In genomic region chr8:111821199-111821598, GRCm38 (mm10) we compare ENCODE assay signal across 13 mouse cellular contexts. TPM values are rescaled to one million over a fixed set of nuclear protein-coding genes. Genes with fewer than 3 reads are reported as not detected.
DNase-seq lines count a peak whose midpoint lies in the region; ATAC-seq lines count a peak whose summit lies in the region.
"Had no signal": no experiment of that assay in that cellular context is flagged by ENCODE, and none has a peak within 500 bp of the region (broad histone marks: within the 10 kb centered on the region; RNA-seq: fewer than 3 reads in every experiment).

No protein-coding gene starts in this region.

- peaks cover 31% of the 10 kb centered on the region for H3K36me3 ChIP-seq in lung, embryonic 15.5 days

- peak overlapping the region; percentile 73 for H3K27ac ChIP-seq in lung, embryonic 15.5 days
- H3K27ac ChIP-seq: midbrain, embryonic 12.5 days had no signal

- no peaks in the 10 kb centered on the region for H3K27me3 ChIP-seq in lung, embryonic 15.5 days
- H3K27me3 ChIP-seq: heart, embryonic 15.5 days; midbrain, embryonic 12.5 days had no signal

- H3K9me3 ChIP-seq in lung, embryonic 15.5 days: no peaks in the 10 kb centered on the region
- H3K9me3 ChIP-seq: heart, embryonic 15.5 days; midbrain, embryonic 12.5 days had no signal

- peak; percentile 95 for DNase-seq in heart, adult 11 months
- no peak for DNase-seq in heart, postnatal 10 days
- peak; percentile 92 for DNase-seq in CD4-positive helper T cell, adult 2 months (ENCODE audit: low read depth, low spot score)
- DNase-seq in spleen, adult 12 weeks (ENCODE audit: low spot score): peak; percentile 41
- DNase-seq in urinary bladder, postnatal 14 days (ENCODE audit: low spot score): no peak
- DNase-seq in adrenal gland, adult (ENCODE audit: inconsistent age in 2 of 2, low spot score in 1 of 2): no peak
- no peak for DNase-seq in left cerebral cortex, postnatal 4 days
- DNase-seq: adrenal gland, postnatal 25 days; cerebellum, postnatal 36 days had no signal

- intact Hi-C loops in heart, postnatal 10 days (cut with DNase I): loop anchor here (2.0 to 10.0 kb wide), 2 partner anchors 36 to 286 kb away; partner anchors contain the start of gene Znrf1
- intact Hi-C loops in left cerebral cortex, postnatal 4 days (cut with DNase I): no loop called here

- 64% methylated on average over 10 of the region's 10 CpGs for WGBS in lung, embryonic 15.5 days

- H3K4me2 ChIP-seq in lung, embryonic 15.5 days: no peak overlapping the region
- H3K4me2 ChIP-seq: heart, embryonic 15.5 days; midbrain, embryonic 12.5 days had no signal

- H3K4me3 ChIP-seq in lung, embryonic 15.5 days: no peak overlapping the region
- H3K4me3 ChIP-seq: heart, embryonic 15.5 days; midbrain, embryonic 12.5 days had no signal

- H3K9ac ChIP-seq in lung, embryonic 15.5 days: no peak overlapping the region
- H3K9ac ChIP-seq: heart, embryonic 15.5 days; midbrain, embryonic 12.5 days had no signal

- H3K4me1 ChIP-seq in lung, embryonic 15.5 days: no peaks in the 10 kb centered on the region; the same call in 1 of the 2 replicates
- H3K4me1 ChIP-seq: midbrain, embryonic 12.5 days had no signal

- ATAC-seq in lung, embryonic 15.5 days (ENCODE audit: borderline replicate concordance, extremely low read depth, low FRiP score, low TSS enrichment): no peak
- ATAC-seq: forebrain, embryonic 14.5 days had no signal

RNA-seq across cellular contexts. Expression of gene Cfdp1, which starts 32.9 kb away (rescaled TPM):
- total RNA-seq in heart, postnatal 10 days (2021): 10 to 100 TPM; 43.7 to 53.7 TPM
- polyA plus RNA-seq in lung, embryonic 15.5 days (2015; fragmentation: Nextera tagmentation; extraction: Ambion mirVana): 195 and 203 TPM in 2 replicates
- total RNA-seq in left cerebral cortex, postnatal 4 days (2021): 100 to 1,000 TPM; 110 to 114 TPM

RNA-seq across cellular contexts. Expression of gene Tmem170, which starts 55.4 kb away (rescaled TPM):
- total RNA-seq in heart, postnatal 10 days (2021): 1 to 10 TPM; 2.7 to 3.4 TPM
- polyA plus RNA-seq in lung, embryonic 15.5 days (2015; fragmentation: Nextera tagmentation; extraction: Ambion mirVana): 9.2 and 10.2 TPM in 2 replicates
- total RNA-seq in left cerebral cortex, postnatal 4 days (2021): 1 to 10 TPM; 2.6 to 2.9 TPM

Comparison
In these comparisons a context has a peak if more than half of its experiments do, and no peak if none do; other contexts are left out.
1. DNase-seq: peak in heart, adult 11 months (single experiment), CD4-positive helper T cell, adult 2 months (single experiment) and spleen, adult 12 weeks (single experiment); none in heart, postnatal 10 days (0 of 2), urinary bladder, postnatal 14 days (single experiment), adrenal gland, adult (0 of 2) and left cerebral cortex, postnatal 4 days (single experiment).